Mouse (Mus musculus) C2C12 (cell line): ENCODE results near the gene Gm20388.

Experiments used
- CEBPB ChIP-seq: IDR thresholded peaks from one replicate; pipeline ENCODE4 v1.6.1; 2011; ENCODE audit warnings: low read depth, mild to moderate bottlenecking, control low read depth, moderate library complexity
- CTCF ChIP-seq: IDR thresholded peaks from one replicate; pipeline ENCODE4 v1.5.1; 2011; ENCODE audit not compliant: control insufficient read depth, insufficient read depth, insufficient read length
- FOSL1 ChIP-seq: IDR thresholded peaks from one replicate; pipeline ENCODE4 v1.8.0; 2011; ENCODE audit warnings: mild to moderate bottlenecking, low read length; ENCODE audit not compliant: poor library complexity, insufficient read depth, severe bottlenecking
- MAX ChIP-seq: IDR thresholded peaks from one replicate; pipeline ENCODE4 v1.6.1; 2011; ENCODE audit warnings: mild to moderate bottlenecking, control low read depth
- MYOD1 ChIP-seq: IDR thresholded peaks from one replicate; pipeline ENCODE4 v1.6.1; 2011; ENCODE audit warnings: low read depth; ENCODE audit not compliant: control insufficient read depth, insufficient read length
- MYOG ChIP-seq: IDR thresholded peaks from one replicate; pipeline ENCODE4 v1.6.1; 2011; ENCODE audit not compliant: control insufficient read depth, insufficient read length; ENCODE audit errors: extremely low read depth
- USF1 ChIP-seq: IDR thresholded peaks from one replicate; pipeline ENCODE4 v1.6.1; 2011; ENCODE audit warnings: low read depth, mild to moderate bottlenecking, control low read depth, moderate library complexity

DNA sequence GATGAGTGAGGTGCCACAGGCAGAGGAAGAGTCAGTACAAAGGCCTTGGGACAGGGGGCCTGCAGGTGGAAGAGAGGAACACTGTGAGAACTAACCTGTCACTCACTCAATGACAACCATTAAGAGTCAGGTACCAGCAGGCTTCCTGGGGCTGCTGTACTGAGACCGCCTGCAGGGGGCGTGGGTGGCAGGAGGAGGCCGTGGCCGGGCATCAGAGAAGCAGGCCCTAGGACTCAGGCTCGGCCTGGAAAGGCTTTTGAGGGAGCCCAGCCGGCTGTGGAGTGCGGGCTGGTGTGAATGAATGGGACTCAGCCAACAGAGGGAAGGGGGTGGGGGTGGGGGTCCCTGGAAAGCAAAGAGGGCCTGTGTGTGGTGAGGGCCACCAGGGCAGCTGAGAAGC lies 560.5 kb downstream of the Gm20388 start:
- TF ChIP-seq CTCF (peak; percentile 14), MYOD1 (no peak), MAX (no peak), MYOG (no peak), USF1 (no peak), CEBPB (no peak), FOSL1 (no peak)
